Mouse (Mus musculus) heart, postnatal 0 days (tissue): Measurements from ENCODE around the gene Ppl. TPM values are rescaled to one million over a fixed set of nuclear protein-coding genes. Genes with fewer than 3 reads are reported as not detected.
A peak's percentile ranks its signal among the peaks of the same experiment; 100 is the strongest.

ENCODE experiments used
- ATAC-seq: fragments of 200-750 bp; cut with Nextera tagmentation; 2 replicates; pipeline ENCODE4 v1.8.0; 2017; ENCODE audit warnings: low read depth, moderate number of reproducible peaks, moderate library complexity; ENCODE audit not compliant: insufficient read depth
- DNase-seq: peaks from one replicate; pipeline ENCODE4 v3.0.0-alpha.2; 2016; ENCODE audit warnings: low spot score
- H3K27ac ChIP-seq: fragments of 300-500 bp; sonication (generic); 2 replicates; pipeline ENCODE4 v1.5.1; 2014; ENCODE audit warnings: low read depth, mild to moderate bottlenecking
- H3K27me3 ChIP-seq: fragments of 300-500 bp; sonication (generic); 2 replicates; pipeline ENCODE4 v1.6.1; 2014; ENCODE audit warnings: low read length, mixed read lengths; ENCODE audit not compliant: control insufficient read depth, insufficient read depth
- H3K36me3 ChIP-seq: fragments of 300-500 bp; sonication (generic); replicated peaks from 2 replicates; pipeline ENCODE4 v1.6.1; 2014; ENCODE audit warnings: low read length, mixed read lengths; ENCODE audit not compliant: control insufficient read depth, insufficient read depth
- H3K4me1 ChIP-seq: fragments of 300-500 bp; sonication (generic); 2 replicates; pipeline ENCODE4 v1.6.1; 2014; ENCODE audit warnings: antibody characterized with exemption; ENCODE audit not compliant: control insufficient read depth, insufficient read depth
- H3K4me2 ChIP-seq: fragments of 300-500 bp; sonication (generic); 2 replicates; pipeline ENCODE4 v1.6.1; 2014; ENCODE audit warnings: low read depth, mild to moderate bottlenecking, low read length, moderate library complexity
- H3K4me3 ChIP-seq: fragments of 300-500 bp; sonication (generic); 2 replicates; pipeline ENCODE4 v1.5.1; 2014; ENCODE audit warnings: low read depth, low read length
- H3K9ac ChIP-seq: fragments of 300-500 bp; sonication (generic); replicated peaks from 2 replicates; pipeline ENCODE4 v1.6.1; 2014; ENCODE audit warnings: low read depth, low read length, mixed read lengths
- H3K9me3 ChIP-seq: fragments of 300-500 bp; sonication (generic); replicated peaks from 2 replicates; pipeline ENCODE4 v1.6.1; 2016; ENCODE audit warnings: low read length; ENCODE audit not compliant: control insufficient read depth
- CTCF ChIP-seq: IDR thresholded peaks from 2 replicates; pipeline ENCODE4 v1.5.1; 2016; ENCODE audit warnings: antibody characterized with exemption, control low read depth, low read depth
- EP300 ChIP-seq: IDR thresholded peaks from 2 replicates; pipeline ENCODE4 v1.6.1; 2016; ENCODE audit warnings: antibody characterized with exemption, low read depth
- WGBS: fragments of 180-500 bp; shearing (Covaris S2); extraction: QIAGEN DNeasy Blood & Tissue Kit; methylation state at CpG from one replicate; pipeline ENCODE4 v1.1.7; 2014; 5-methylcytosine and 5-hydroxymethylcytosine counted together
- polyA plus RNA-seq: library from polyadenylated mRNA; unstranded; fragments of >200 nt; fragmentation: Nextera tagmentation; extraction: Ambion mirVana; gene quantifications from 2 replicates; pipeline ENCODE4 v1.2.1, GENCODE M21; 2015
- total RNA-seq: library from RNA; depleted of rRNA; stranded (reverse); fragments of >200 nt; gene quantifications from 2 replicates; pipeline ENCODE4 v1.2.3, GENCODE M21; 2014; ENCODE audit warnings: low replicate concordance; rRNA removed

Gene Ppl
- total RNA-seq: 1.9 and 2.4 TPM in 2 replicates
- 0.85 and 1.00 TPM in 2 replicates for polyA plus RNA-seq

DNA sequence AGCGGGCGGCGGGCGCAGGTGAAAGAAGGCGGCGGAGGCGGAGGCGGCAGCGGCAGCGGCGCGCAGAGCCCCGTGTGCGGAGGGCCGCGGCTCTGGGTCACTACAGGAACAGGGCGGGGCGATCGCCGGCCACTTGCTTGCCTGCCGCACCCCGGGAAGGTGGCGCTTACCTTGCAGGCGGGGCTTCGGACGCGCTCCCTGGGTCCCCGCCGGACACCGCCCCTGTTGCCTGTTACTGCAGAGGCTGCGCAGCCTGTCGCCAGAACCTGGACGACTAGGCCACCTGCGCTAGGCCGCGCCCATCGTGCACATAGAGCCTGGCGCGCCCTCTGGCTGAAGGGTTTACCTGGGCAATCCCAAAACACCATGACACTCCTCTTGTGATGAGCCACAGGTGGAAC lies at the start of gene Ppl:
TSS of gene Ppl (minus strand) at position 21 of the 401 bp plus-strand sequence.
- H3K4me2 ChIP-seq: peak within 1 kb of the TSS; percentile 58
- under 1% methylated on average over 39 of the region's 39 CpGs for WGBS
- H3K9ac ChIP-seq: no peak within 1 kb of the TSS
- peak within 1 kb of the TSS; percentile 45 for H3K4me3 ChIP-seq
- ATAC-seq: no peak
- H3K27ac ChIP-seq: no peak within 1 kb of the TSS
- peaks cover 42% of the 10 kb centered on the region for H3K4me1 ChIP-seq
- TF ChIP-seq CTCF: no peak
- no peak for TF ChIP-seq EP300
- DNase-seq: no peak
- H3K9me3 ChIP-seq: no peaks in the 10 kb centered on the region
- no peaks in the 10 kb centered on the region for H3K36me3 ChIP-seq
- H3K27me3 ChIP-seq: peaks cover 43% of the 10 kb centered on the region

DNA sequence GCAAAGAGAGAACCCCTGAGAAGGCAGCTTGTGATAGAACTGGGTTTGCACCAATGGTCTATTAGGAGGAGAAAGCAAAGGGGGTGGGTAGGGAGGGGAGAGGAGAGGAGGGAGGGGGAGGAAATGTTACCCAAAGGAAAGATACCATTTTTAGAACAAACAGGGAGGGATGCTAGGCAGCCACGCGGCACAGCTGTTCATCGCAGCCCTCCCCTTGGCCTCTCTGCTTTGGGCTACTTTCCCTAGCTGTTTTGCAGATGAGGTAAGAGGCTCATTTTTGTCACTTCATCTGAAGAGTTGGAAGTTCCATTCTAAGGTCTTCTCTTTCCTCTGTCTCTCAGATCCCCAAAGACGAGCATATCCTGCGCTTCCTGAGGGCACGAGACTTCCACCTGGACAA lies 40.4 kb upstream of the Ppl start:
- DNase-seq (no peak), ATAC-seq (no peak)
- Histone ChIP-seq H3K9ac (no peak overlapping the region), H3K4me3 (no peak overlapping the region), H3K27me3 (no peaks in the 10 kb centered on the region), H3K4me1 (peaks cover 16% of the 10 kb centered on the region), H3K9me3 (no peaks in the 10 kb centered on the region), H3K36me3 (no peaks in the 10 kb centered on the region), H3K27ac (no peak overlapping the region), H3K4me2 (no peak overlapping the region)
- no peak for TF ChIP-seq EP300
- TF ChIP-seq CTCF: no peak
- 51% methylated on average over 6 of the region's 6 CpGs for WGBS

GRCm38 (mm10) chr16:5168829-5169228 lies 36.6 kb upstream of the Ppl start:
- DNase-seq (peak; percentile 64), ATAC-seq (peak; percentile 83)
- Histone ChIP-seq H3K4me3 (no peak overlapping the region), H3K27ac (peak overlapping the region; percentile 56), H3K36me3 (no peaks in the 10 kb centered on the region), H3K9me3 (no peaks in the 10 kb centered on the region), H3K9ac (no peak overlapping the region), H3K27me3 (no peaks in the 10 kb centered on the region), H3K4me1 (peaks cover 28% of the 10 kb centered on the region), H3K4me2 (0 out of 2 replicates have a peak overlapping the region, but pooled peaks have one; percentile 14)
- 36% methylated on average over 5 of the region's 5 CpGs for WGBS
- TF ChIP-seq CTCF: no peak

GRCm38 (mm10) chr16:5168038-5168437 lies 35.8 kb upstream of the Ppl start:
- Histone ChIP-seq H3K4me3 (no peak overlapping the region), H3K4me1 (peaks cover 28% of the 10 kb centered on the region), H3K27ac (no peak overlapping the region), H3K9me3 (no peaks in the 10 kb centered on the region), H3K36me3 (no peaks in the 10 kb centered on the region), H3K27me3 (no peaks in the 10 kb centered on the region), H3K9ac (no peak overlapping the region), H3K4me2 (no peak overlapping the region)
- ATAC-seq (no peak), DNase-seq (no peak)
- TF ChIP-seq CTCF: no peak
- no peak for TF ChIP-seq EP300
- 88% methylated on average over 2 of the region's 2 CpGs for WGBS

- Histone ChIP-seq H3K27me3 (no peaks in the 10 kb centered on the region), H3K27ac (no peak overlapping the region), H3K9me3 (no peaks in the 10 kb centered on the region), H3K36me3 (no peaks in the 10 kb centered on the region), H3K4me2 (no peak overlapping the region), H3K4me3 (no peak overlapping the region), H3K4me1 (peaks cover 26% of the 10 kb centered on the region), H3K9ac (no peak overlapping the region)
- 40% methylated on average over 6 of the region's 6 CpGs for WGBS
- DNase-seq: no peak
- no peak for ATAC-seq
- TF ChIP-seq CTCF (no peak), EP300 (no peak)
Measured at GRCm38 (mm10) chr16:5164327-5164726, 32.1 kb upstream of the Ppl start.

DNA sequence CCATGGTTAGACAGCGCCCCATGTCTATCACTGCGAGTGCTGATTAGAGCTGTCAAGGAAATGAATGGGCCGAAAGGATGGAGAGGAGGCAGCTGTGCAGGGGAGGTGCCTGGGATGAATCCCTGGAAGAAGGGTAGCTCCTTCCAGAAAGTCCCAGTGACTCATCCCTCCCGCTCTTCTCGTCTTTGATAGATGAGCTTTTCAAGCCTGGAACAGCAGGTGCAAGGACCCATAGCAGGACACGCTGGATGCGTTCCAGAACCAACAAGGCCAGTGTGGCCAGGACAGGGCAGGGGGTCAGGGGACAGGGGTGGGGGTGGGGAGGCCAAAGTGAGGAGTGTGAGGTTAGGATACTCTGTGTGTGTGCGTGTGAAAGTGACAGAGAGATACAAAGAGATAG lies 27.0 kb upstream of the Ppl start:
- TF ChIP-seq CTCF (no peak), EP300 (no peak)
- no peak overlapping the region for H3K27ac ChIP-seq
- H3K9me3 ChIP-seq: no peaks in the 10 kb centered on the region
- peak; percentile 21; the same call in 1 of the 2 replicates for ATAC-seq
- no peak overlapping the region for H3K9ac ChIP-seq
- DNase-seq: no peak
- H3K27me3 ChIP-seq: peaks cover 4% of the 10 kb centered on the region; the same call in 1 of the 2 replicates
- WGBS: 39% methylated on average over 8 of the region's 8 CpGs
- no peaks in the 10 kb centered on the region for H3K36me3 ChIP-seq
- H3K4me2 ChIP-seq: no peak overlapping the region
- no peak overlapping the region for H3K4me3 ChIP-seq
- peaks cover 2% of the 10 kb centered on the region; the same call in 1 of the 2 replicates for H3K4me1 ChIP-seq
